Mouse (Mus musculus) kidney, adult 2 months (tissue): ENCODE measurements at regions not wholly inside any gene's neighbourhood (a gene's known extent, or its start where the extent isn't known, plus 50 kb on each side); places are given as distances from the start of the nearest gene placed in this dataset.

Experiments used
- DNase-seq: peaks from one replicate; pipeline ENCODE4 v3.0.0; 2021
- H3K27ac ChIP-seq: fragments of 200-500 bp; 2 replicates; pipeline ENCODE4 v1.5.1; 2012; ENCODE audit warnings: low read depth, low read length, control low read depth, inconsistent platforms; ENCODE audit not compliant: insufficient read depth
- H3K27me3 ChIP-seq: fragments of 200-500 bp; replicated peaks from 2 replicates; pipeline ENCODE4 v1.6.1; 2012; ENCODE audit warnings: mild to moderate bottlenecking, moderate library complexity, low read length, inconsistent platforms; ENCODE audit not compliant: control insufficient read depth, insufficient read depth
- H3K36me3 ChIP-seq: fragments of 200-500 bp; 2 replicates; pipeline ENCODE4 v1.6.1; 2012; ENCODE audit warnings: mild to moderate bottlenecking, moderate library complexity, low read length, inconsistent platforms; ENCODE audit not compliant: control insufficient read depth, insufficient read depth
- H3K4me1 ChIP-seq: fragments of 200-500 bp; 2 replicates; pipeline ENCODE4 v1.6.1; 2011; ENCODE audit warnings: low read length; ENCODE audit not compliant: control insufficient read depth, insufficient read depth
- H3K4me3 ChIP-seq: fragments of 200-500 bp; 2 replicates; pipeline ENCODE4 v1.5.1; 2011; ENCODE audit warnings: mild to moderate bottlenecking, low read depth, low read length, control low read depth; ENCODE audit not compliant: insufficient read depth
- CTCF ChIP-seq: fragments of 200-500 bp; conservative IDR thresholded peaks from 2 replicates; pipeline ENCODE4 v1.5.1; 2011; ENCODE audit warnings: low read depth, mild to moderate bottlenecking, control low read depth, low read length, moderate library complexity, mixed read lengths; ENCODE audit not compliant: insufficient read depth, insufficient read length
- POLR2A ChIP-seq: fragments of 200-500 bp; IDR thresholded peaks from one replicate; pipeline ENCODE4 v1.6.1; 2011; ENCODE audit warnings: low read depth, low read length, control low read depth
- WGBS: fragments of 180-500 bp; shearing (Covaris S2); methylation state at CpG from one replicate; pipeline ENCODE4 v1.1.7; 2018; 5-methylcytosine and 5-hydroxymethylcytosine counted together

- H3K27me3 ChIP-seq = no peaks in the 10 kb centered on the region
- DNase-seq = peak; percentile 23
- H3K27ac ChIP-seq = no peak overlapping the region
- no peak for TF ChIP-seq POLR2A
- H3K4me3 ChIP-seq = no peak overlapping the region
- H3K36me3 ChIP-seq = no peaks in the 10 kb centered on the region
- 47% methylated on average over 8 of the region's 8 CpGs for WGBS
- no peaks in the 10 kb centered on the region for H3K4me1 ChIP-seq
Measured at GRCm38 (mm10) chr3:53353693-53354092, 109.4 kb downstream of the Nhlrc3 start.

GRCm38 (mm10) chr3:53353282-53353681, 109.8 kb downstream of the Nhlrc3 start:
- no peak overlapping the region for H3K4me3 ChIP-seq
- H3K27ac ChIP-seq = no peak overlapping the region
- no peaks in the 10 kb centered on the region for H3K27me3 ChIP-seq
- DNase-seq = no peak
- H3K4me1 ChIP-seq = no peaks in the 10 kb centered on the region
- 75% methylated on average over 7 of the region's 7 CpGs for WGBS
- TF ChIP-seq CTCF (no peak), POLR2A (no peak)
- no peaks in the 10 kb centered on the region for H3K36me3 ChIP-seq

GRCm38 (mm10) chr3:53343638-53344037, 119.5 kb downstream of the Nhlrc3 start:
- no peaks in the 10 kb centered on the region for H3K4me1 ChIP-seq
- no peak for DNase-seq
- no peaks in the 10 kb centered on the region for H3K27me3 ChIP-seq
- no peak overlapping the region for H3K27ac ChIP-seq
- WGBS = 59% methylated on average over 6 of the region's 6 CpGs
- no peaks in the 10 kb centered on the region for H3K36me3 ChIP-seq
- no peak overlapping the region for H3K4me3 ChIP-seq
- no peak for TF ChIP-seq CTCF
- no peak for TF ChIP-seq POLR2A

- no peaks in the 10 kb centered on the region for H3K27me3 ChIP-seq
- no peak for DNase-seq
- WGBS = 67% methylated on average over 22 of the region's 22 CpGs
- H3K27ac ChIP-seq = no peak overlapping the region
- TF ChIP-seq CTCF = no peak
- TF ChIP-seq POLR2A = no peak
- no peak overlapping the region for H3K4me3 ChIP-seq
- H3K4me1 ChIP-seq = no peaks in the 10 kb centered on the region
- no peaks in the 10 kb centered on the region for H3K36me3 ChIP-seq
Measured at GRCm38 (mm10) chr3:53341304-53342206, 121.6 kb downstream of the Nhlrc3 start.

- no peak overlapping the region for H3K27ac ChIP-seq
- TF ChIP-seq CTCF = no peak
- no peak for TF ChIP-seq POLR2A
- no peak for DNase-seq
- whole genome bisulfite sequencing = 92% methylated on average over 7 of the region's 7 CpGs
- H3K4me3 ChIP-seq = no peak overlapping the region
- H3K4me1 ChIP-seq = no peaks in the 10 kb centered on the region
- no peaks in the 10 kb centered on the region for H3K36me3 ChIP-seq
- H3K27me3 ChIP-seq = no peaks in the 10 kb centered on the region
Measured at GRCm38 (mm10) chr3:53338571-53338970, 124.6 kb downstream of the Nhlrc3 start.

- WGBS = 44% methylated on average over 11 of the region's 11 CpGs
- no peaks in the 10 kb centered on the region for H3K27me3 ChIP-seq
- no peaks in the 10 kb centered on the region for H3K4me1 ChIP-seq
- H3K4me3 ChIP-seq = no peak overlapping the region
- peak; percentile 2 for DNase-seq
- H3K27ac ChIP-seq = no peak overlapping the region
- no peaks in the 10 kb centered on the region for H3K36me3 ChIP-seq
- no peak for TF ChIP-seq CTCF
- TF ChIP-seq POLR2A = no peak
Measured at GRCm38 (mm10) chr3:53334051-53334450, 129.1 kb downstream of the Nhlrc3 start.

- WGBS = 62% methylated on average over 3 of the region's 3 CpGs
- Histone ChIP-seq H3K36me3 (no peaks in the 10 kb centered on the region), H3K27ac (no peak overlapping the region), H3K27me3 (no peaks in the 10 kb centered on the region), H3K4me3 (no peak overlapping the region), H3K4me1 (no peaks in the 10 kb centered on the region)
- DNase-seq = no peak
- 0 out of 2 replicates have a peak, but pooled peaks have one; percentile 3 for TF ChIP-seq CTCF
- no peak for TF ChIP-seq POLR2A
Measured at GRCm38 (mm10) chr3:53329528-53329927, 133.6 kb downstream of the Nhlrc3 start.
